Mouse (Mus musculus): ENCODE measurements at regions not wholly inside any gene's neighbourhood (a gene's known extent, or its start where the extent isn't known, plus 50 kb on each side); places are given as distances from the start of the nearest gene placed in this dataset.

DNA sequence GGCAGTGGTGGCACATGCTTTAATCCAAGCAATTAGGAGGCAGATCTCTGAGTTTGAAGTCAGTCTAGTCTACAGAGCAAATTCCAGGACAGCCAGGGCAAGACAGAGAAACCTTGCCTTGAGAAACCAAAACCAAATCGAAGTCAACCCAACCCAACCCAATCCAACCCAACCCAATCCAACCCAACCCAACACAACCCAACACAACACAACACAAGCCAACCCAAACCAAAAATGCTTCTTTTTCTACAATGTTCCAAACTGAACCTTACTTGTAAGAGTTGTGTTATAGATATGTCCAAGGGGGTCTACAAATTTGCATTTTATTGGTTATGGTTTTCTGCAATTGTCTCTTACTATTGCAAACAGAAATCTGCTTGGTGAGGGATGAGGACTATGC lies 52.8 kb upstream of the Chodl start:
- peak; percentile 16 for DNase-seq (ENCODE audit: low read depth, low spot score)

DNA sequence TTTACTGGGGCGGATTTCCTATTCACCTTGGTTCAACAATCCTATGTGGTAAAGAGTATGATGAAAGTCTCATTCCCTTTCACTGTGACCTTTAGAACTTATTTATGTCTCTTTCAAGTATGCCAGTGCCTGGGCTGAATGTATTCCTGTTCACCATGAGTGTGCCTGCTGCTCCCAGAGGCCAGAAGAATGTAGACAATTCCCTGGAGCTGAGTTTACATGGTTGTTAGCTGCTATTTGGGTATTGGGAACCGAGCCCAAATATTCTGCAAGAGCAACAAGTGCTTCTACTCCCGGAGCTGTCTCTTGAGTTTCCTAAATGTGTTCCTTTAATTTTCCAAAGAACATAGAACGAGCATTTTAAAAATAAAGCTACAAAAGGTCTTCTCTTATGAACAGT lies 71.7 kb upstream of the Chodl start:
- peak; percentile 1 for DNase-seq (ENCODE audit: low read depth, low spot score)

DNA sequence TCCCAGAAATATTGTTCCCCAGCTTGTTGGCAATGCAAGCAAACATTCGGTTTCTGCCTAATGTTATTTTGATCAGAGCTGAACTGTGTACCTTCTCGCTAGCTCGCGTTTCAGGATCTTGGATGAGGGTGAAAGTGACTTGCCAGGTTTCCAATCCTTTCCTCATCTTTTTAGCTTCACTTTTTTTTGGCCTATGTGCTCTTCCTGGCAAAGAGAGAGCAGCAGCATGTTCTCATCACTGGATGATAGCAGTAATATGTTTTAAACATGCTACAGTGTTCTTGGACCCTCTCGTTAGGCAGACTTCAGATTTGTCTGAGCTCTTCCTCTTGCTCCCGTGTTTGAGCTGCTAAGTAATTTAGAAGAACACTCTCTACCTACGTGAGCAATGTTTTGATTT lies 99.8 kb upstream of the Chodl start:
- DNase-seq (ENCODE audit: low read depth, low spot score), result no peak

DNA sequence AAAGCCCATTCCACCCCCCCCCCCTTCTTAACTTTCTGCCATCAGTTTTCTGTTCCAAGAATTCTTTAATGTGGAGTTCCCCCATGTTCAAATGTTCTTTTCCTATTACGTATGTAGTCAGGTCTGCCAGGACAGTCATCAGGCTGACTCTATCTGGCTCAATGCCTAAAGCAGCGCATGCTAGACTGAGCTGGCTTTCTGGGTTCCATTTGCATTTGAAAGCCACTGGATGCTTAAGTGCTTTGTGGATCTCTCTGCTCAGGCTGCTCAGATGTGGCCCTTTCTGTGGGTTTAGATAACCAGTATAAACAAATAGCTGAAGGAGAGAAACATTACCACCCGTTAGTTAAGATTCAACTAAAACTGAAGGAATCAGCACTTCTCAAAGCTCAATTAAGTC lies 103.0 kb upstream of the Chodl start:
- DNase-seq (ENCODE audit: low read depth, low spot score), result peak; percentile 18

DNA sequence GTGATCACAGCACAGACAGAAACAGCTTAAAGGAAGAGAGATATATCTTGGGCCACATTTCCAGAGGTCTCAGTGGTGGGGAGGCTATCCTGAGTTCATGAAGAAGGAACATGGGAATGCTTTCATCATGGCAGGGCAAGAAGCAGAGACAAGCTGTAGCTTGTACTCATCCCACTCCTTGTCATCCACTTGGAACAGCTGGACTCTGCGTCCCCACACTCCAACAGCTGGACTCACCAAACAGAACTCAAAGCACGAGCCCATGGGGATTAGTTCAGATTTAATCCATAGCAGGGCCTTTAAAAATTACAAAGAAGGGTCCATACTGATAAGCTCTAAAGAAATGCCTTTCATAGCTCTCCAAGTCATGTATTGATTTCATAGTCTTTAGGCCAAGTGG lies 140.7 kb upstream of the Chodl start:
- no peak for DNase-seq (ENCODE audit: low read depth, low spot score)

DNA sequence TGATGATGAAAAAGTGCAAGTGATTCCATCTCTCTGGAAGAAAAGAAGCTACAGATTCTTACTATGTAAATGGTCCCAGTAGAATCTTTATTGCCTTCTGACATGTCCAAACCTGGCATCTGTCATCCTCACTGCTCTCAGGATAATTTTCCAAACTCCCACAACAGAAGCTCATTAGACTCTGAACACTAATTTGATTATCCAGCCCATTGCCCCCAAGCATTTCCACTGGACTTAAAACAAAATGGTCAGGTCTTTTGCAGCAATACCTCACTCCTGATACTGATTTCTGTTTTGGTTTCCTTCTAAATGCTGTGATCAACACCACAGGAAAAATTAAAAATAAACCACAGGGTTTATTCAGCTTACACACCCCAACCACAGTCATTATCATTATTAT lies 171.5 kb upstream of the Chodl start:
- no peak for DNase-seq (ENCODE audit: low read depth, low spot score)

DNA sequence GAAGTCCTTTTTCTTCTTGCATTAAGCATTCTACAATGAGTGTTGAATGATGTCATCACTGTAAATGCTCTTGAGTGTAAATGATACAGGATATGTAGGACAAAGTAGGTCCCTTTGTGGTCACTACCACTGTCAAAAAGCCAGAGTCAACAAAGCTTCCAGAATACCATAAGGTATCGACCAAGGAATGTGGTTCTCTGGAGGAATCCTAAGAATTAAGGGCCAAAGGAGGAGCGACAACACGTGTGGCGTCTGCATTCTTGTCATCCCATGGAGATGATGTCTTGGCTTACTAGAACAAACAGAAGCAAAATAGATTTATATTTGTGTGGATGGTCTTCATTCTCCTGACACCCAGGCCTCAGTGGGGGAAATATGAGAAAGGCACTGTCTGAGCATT lies 161.4 kb upstream of the D16Ertd472e start:
- DNase-seq (ENCODE audit: low read depth, low spot score), result no peak

DNA sequence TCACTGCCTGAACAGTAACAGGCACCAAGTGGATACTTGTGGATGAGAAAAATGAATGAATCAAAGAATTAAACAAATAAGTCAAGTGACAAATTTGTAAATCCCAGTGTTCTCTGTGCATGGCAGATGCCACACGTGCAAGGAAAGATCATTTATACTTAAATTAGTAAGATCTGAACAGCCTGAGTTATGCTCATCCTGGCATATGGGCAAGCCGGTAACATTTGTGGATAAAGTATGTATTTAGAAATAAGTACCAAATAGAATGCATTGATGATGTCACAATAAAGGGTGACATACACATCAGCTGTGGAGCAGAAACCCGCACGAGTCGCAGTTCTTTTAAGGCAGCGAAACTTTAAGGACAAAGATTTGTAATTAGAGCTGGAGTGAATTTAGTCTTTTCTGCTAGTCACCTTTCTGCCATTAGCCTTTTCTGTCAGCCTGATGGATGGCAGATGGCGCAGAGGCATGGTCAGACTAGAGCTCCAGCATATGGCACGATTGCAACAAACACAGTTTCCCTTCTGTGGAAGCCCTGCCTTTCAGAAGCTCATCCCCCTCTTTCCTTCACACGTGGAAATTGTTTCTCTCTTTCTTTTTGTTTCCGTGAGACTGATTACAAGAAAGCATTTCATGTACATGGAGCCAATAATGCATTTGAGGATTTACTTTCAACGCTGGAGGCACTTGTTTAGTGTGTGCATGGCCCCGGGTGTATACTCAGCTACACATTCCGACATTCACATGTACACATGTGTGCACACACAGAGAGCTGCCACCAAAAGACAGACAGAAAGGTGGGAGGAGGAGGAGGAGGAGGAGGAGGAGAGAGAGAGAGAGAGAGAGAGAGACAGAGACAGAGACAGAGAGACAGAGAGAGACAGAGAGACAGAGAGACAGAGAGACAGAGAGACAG lies 154.3 kb upstream of the D16Ertd472e start:
- peak; percentile 33 for DNase-seq (ENCODE audit: low read depth, low spot score)

DNA sequence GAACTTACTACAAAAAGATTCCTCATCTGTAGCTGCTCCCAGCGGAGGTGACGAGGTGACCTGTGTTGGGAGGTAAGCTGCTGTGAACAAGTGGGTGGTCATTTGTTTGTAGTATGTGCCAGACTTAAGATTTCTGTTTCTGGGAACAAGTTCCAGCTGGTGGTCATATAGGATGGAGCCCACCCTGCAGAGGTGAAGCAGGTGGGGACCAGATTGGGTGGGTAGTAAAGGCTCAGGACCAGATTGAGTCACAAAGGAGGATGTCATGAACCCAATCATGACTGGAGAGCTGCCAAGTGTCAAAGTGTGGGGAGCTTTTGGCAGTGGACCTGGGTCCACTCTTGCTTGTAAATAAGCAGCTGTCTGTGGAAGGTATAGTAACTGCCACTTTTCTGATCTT lies 149.0 kb upstream of the D16Ertd472e start:
- DNase-seq (ENCODE audit: low read depth, low spot score), result no peak

DNA sequence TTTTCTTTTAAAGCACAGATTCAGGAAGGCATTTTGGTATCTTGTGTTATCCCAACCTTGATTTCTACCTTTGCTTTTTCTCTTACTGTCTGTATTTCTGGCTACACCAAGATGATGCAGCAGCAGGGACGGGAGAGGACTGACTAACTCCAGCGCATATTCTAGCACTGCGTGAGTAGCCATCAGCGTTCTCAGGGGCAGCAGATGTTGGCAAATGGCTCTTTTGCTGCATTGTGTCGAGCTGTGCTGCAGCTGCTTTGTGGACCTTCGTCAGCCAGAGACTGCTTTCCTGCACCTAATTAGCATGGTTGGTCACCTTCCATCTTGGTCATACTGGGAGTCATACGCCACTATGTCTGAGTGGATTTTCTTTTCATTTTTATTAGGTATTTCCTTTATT lies 133.4 kb upstream of the D16Ertd472e start:
- no peak for DNase-seq (ENCODE audit: low read depth, low spot score)

DNA sequence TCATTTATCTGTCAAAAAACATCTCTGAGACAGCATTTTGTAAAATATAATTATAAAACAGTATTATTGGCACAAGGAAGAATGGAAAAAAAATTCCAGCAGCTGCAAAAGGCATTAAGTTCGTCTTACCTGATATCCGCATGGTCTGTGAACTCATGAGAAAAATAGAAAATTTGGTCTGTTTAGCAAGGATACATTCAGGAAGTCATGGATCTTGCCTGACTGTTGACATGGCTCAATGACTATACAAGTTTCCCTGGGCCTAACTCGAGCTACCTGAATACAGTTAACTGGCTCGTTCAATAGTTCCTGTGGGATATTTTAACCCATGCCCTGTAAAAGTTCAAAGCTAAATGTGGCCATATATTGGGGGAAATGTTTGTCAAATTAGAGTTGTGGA lies 131.1 kb upstream of the D16Ertd472e start:
- DNase-seq (ENCODE audit: low read depth, low spot score), result no peak

DNA sequence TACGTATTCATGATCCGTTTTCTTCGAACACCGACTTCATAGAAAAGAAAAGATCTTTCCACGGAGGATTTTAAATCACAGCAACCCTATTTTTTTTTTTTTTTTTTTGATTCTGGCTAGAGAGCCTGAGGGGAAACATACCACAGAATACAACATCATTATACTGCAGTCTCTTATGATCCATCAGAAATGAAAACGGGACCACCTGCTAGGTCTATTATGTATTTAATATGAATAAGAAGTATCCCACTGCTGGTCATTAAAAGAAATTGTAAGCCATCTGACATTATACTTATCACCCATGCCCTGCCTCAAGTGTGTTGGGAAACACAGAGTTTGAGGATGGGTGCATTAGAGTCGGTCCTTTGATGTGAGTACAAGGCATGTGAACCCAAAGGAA lies 130.7 kb upstream of the D16Ertd472e start:
- DNase-seq (ENCODE audit: low read depth, low spot score), result no peak

DNA sequence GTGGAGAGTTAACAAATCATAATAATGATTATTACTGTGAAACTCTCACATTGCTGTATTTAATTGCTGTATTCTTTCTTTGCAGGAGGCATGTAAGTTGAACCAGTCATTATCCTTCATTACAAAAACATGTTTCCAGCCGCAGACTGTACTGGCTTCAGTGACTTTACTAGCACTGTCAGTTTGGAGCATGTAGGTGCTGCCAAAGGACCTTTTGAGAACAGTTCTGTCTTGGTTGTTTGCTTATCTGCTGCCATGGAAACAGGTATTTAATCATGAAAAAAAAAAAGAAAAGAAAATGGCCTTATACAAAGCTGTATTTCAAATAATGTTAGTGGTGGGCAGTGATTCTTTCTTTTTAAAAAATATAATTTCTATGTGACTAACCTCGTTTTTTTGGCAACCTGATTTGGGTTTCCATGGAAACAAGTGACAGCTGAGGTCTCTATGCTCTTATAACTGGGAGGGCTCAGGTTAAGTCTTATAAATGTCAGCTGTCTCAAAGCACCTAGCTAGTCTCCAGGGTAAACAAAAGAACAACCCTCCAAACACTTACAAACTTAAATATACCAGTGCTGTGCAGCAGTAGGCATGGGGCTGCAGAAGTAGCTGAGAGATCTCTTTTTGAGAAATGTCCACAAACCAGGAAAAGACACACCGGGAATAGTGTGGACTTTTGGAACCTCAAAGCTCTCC lies 121.2 kb upstream of the D16Ertd472e start:
- DNase-seq (ENCODE audit: low read depth, low spot score), result peak; percentile 10

DNA sequence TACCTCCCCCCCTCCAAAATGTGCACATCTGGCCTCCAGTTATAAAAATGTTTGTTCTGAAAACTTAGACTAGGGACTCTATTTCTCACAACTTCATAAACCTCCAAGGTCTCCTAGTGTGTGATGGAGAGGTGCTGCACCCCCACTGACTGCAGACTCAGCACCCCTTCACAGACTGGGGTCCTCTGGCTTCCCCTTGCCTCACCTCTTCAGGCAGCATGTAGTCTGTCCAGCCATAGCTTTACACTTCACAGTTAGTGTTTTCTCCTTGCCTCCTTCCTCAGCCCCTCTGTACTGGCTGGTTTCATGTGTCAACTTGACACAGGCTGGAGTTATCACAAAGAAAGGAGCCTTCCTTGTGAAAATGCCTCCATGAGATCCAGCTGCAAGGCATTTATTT lies 111.7 kb upstream of the D16Ertd472e start:
- no peak for DNase-seq (ENCODE audit: low read depth, low spot score)

DNA sequence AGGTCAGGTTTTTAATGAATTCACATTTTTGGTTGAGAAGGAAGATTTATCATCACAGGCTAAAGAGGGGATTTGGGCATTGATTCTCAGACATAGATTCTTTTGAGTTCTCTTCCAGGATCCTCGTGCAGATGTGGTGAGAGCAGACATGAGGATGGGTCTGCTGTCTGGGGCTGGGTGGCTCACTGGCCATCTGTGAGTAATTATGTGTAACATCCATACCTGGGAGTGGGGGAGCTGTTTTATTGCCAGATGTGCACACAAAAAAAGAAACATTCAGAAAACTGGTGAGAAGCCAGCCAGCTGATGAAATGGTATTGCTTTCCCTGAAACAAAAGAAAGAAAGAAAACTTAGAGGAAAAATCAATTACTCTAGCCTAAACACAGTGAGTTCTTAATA lies 108.7 kb upstream of the D16Ertd472e start:
- no peak for DNase-seq (ENCODE audit: low read depth, low spot score)

DNA sequence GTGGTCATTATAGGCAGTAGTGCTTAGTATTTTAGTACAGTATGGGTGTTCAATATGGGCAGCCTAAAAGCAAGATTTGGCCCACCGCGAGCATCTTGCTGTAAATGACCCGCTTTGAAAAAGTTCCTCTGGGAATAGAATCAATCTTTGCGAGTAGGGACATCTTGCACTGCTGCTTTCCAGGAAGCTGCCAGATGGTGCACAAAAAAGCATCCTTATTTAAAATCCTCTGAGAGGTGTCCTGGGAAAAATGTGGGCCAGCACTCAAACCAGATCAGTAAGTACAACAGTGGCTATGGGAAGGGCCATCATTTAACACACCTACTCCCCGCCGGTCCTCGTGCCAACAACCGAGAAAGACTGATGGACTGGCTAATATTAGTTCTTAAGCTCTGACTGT lies 107.5 kb upstream of the D16Ertd472e start:
- DNase-seq (ENCODE audit: low read depth, low spot score), result peak; percentile 51

DNA sequence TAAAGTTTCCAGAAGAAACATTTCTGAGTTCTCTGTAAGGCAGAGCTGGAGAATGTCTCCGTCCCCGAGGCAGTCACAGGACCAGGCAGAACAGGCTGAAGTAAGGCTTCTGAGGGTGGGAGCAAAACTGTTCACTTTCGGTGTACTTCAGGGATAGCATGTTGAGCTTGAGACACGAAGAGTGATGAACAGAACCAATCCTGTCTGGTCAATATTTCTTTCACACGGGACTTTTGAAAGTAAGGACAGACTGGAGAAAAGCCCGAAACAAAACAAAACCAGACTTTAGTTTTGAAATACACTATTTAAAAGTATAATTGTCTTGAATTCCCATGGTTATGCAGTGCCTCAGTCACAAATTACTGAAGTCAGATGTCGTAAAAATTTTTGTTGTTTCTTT lies 84.6 kb upstream of the D16Ertd472e start:
- DNase-seq (ENCODE audit: low read depth, low spot score), result no peak

DNA sequence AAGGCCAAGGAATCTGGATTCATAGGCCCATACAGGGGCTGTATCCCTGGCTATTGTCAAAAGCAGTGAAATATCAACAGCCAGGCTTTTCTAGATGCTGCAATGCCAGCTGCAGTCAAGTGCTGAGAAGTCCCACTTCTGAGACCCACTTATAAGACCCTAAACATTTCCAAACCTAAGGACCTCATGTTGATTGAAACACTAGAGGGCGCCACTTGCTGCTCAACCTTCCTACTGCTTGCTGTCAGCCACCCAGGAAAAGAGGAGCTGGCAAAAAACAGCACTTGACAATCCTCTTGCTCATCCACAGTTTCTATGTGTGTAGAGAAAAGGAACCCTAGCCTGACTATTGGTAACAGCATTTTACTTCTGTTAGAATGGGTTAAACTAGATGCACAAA lies 68.2 kb upstream of the D16Ertd472e start:
- peak; percentile 48 for DNase-seq (ENCODE audit: low read depth, low spot score)

DNA sequence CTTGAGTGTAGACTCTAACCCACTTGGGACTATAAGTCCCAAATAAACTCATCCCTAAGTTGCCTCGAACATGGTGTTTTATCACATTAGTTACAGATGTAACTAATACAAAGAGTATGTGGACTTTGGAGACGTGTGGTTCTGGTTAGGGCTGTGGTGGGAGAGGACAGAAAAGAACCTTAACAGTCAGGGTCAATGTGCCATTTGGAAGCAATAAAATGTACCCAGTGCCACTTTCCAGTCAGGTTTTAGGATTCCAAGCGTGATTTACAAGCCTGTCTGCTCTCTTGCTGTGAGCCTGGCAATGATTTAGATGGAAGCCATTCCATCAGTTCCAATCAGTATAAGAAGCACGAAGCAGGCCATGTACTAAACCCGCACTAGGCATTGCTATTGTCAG lies 65.2 kb upstream of the D16Ertd472e start:
- DNase-seq (ENCODE audit: low read depth, low spot score), result no peak

DNA sequence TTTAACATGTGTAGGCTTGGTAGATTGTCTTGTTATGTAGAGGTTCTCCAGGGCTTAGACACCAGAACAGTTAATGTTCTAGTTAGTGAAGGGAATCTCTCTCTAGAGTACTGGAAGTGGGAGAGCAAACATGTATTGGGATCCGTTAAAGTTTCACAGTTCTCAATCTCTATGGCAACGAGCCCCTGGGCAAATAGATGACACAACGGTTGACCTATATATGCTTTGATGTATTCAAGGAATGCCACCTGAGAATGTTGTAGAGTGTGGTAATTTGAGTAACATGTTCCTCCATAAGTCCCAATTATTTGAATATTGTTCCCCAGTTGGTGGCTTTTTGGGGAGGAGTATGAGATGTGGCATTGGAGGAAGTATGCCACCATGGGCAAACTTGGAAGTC lies 64.7 kb upstream of the D16Ertd472e start:
- DNase-seq (ENCODE audit: low read depth, low spot score), result no peak

DNA sequence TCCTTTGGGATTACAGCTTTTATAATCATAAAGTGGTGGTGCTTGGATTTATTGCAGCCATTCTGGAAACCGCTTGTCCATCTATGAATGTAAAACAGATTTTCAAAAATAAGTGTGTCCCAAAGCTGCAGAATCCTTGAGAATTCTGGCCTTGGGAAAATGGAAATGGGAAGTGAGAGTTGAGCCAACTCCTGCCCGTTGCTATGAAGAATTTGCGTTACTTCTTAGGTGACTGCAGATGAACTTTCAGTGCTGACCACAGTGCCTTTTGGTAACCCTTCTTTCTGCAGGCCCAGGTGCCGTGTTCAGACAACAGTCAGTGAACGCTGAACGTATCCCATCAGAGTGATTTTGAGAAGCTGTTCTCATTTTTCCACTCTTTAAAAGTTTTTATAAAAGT lies 60.9 kb upstream of the D16Ertd472e start:
- DNase-seq (ENCODE audit: low read depth, low spot score), result no peak

DNA sequence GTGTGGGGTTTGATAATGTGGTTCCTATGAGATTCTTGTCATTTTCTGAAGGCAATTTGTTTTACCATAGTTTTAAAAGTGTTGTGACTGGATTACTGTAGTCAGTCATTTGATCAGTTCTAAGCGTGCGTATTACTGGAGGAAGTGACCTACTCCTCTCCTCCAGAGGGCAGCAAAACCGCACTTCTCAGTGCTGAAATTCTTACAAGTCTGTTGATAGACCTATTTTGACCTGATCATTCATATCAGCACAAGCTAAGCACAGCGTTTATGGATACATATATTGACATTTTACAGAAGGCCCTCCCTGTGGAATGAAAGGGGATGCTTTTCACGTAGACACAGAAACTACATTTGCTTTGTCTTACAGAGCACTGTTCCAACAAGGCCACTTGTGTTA lies 60.5 kb upstream of the D16Ertd472e start:
- DNase-seq (ENCODE audit: low read depth, low spot score), result peak; percentile 73

DNA sequence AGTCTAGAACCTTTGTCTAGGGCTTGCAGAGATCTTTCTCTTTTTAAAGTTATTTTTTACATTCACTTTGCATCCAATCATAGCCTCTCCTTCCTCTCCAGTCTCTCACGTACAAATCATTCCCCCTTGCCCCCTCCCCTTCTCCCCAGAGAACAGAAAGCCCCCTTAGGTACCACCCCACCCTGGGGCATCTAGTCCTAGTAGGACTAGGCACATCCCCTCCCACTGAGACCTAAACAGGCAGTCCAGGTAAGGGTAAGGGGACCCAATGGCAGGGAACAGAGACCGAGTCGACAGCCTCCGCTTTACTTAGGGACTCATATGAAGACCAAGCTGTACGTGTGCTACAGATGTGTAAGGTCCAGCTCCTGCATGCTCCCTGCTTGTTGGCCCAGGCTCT lies 59.3 kb upstream of the D16Ertd472e start:
- no peak for DNase-seq (ENCODE audit: low read depth, low spot score)

Data from brain, adult 2 months (tissue).